Mouse (Mus musculus): Measurements from ENCODE around the gene A130010J15Rik. TPM values are rescaled to one million over a fixed set of nuclear protein-coding genes. Genes with fewer than 3 reads are reported as not detected.

Gene A130010J15Rik
- polyA plus RNA-seq (2015; fragmentation: Illumina TruSeq; extraction: RNeasy Lipid Tissue Mini Kit (QIAGEN cat#74804); ENCODE audit: insufficient read depth, low replicate concordance): 9.6 TPM

DNA sequence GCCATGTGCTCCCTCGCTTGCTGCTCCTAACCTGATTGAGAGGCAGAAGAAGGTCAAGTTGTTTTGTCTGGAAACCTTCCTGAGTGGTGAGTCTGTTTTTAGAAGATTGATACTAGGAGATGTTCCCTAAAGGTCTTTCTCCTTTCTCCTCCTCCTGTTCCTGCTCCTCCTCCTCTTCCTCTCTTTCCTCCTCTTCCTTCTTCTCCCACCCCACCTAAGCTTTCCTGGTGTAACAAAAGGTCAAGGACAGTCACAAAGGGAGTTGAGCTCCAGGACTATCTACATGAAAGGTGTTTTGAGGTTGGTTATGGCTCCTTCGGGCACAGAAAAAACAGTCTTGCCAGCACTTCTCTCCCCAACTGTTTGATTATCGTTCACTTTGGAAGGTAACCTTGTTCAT is at the start of gene A130010J15Rik:
A130010J15Rik (plus strand) TSS at position 301 of the 400 bp plus-strand sequence.

DNA sequence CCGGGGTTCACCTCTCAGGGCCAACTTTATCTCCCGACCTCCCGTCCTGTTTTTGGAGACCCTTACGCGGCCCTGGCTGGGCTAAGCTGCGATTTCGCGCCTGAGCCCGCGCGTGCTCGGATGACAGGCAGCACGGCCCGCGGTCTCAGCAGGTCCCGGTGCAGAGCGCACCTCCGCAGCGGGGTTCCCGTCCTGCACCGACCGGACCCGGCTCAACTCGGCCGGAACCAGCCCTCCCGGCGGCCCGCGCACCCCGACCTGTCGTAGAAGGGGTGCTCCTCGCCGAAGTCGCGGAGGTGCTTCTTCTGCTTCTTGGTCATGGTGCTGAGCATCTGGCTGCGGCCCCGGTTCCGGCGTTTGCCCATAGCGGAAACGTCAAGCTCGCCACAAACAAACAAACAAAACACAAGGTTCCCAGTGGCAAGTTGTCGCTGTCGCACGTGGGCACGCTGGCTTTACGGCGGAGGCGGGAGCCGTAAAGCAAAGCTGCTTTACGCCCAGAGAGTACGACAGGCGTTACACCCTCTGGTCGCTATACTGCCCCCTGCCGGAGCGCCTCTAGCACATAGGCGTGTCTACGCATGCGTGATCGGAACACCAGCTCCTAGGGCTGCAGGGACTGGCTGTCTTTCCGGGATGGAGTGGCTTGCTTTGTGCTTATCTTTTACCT is 37.9 kb upstream of the A130010J15Rik start, which contains the start of gene Diexf:
Diexf (minus strand) TSS at position 487 of the 670 bp plus-strand sequence.

DNA sequence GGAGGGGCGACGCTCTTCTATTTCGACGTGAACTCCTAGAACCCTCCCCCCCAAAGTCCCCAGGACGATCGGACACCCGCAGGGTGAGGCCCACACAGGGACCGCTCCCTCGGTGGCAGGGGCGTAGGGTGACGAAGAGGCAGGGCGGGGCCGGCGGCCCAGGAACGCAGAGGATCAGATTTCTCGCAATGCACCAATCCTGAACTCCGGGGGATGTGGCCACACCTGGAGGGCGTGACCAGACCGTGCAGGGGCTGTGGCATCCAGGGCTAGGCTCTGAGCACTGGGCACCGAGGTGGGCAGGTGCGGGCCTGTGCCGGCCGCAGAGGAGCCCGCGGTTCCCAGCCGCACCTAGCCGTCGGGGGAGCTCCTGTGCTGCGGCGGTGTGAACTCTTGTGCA is 15.0 kb upstream of the A130010J15Rik start, which contains the start of gene Irf6:
Irf6 (plus strand) TSS at position 240 of the 400 bp plus-strand sequence.

DNA sequence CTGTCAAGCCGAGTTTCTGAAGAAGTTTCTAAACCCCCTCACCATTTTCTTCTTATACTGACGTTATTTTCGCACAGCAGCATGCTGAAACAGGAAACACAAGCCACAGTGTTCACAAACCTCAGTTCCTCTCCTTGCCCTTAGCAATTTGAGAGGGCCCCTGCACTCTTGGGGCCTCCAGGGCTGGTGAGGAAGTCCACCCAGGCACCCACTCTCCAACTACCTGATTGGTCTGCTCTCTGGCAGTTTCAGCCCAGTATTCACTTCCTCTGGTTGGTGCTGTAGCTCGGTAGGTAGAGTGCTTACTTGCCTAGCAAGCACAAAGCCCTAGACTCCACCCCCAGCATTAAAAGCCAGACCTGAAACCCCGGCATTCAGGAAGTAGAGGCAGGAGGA is 33.5 kb downstream of the A130010J15Rik start, which contains the start of gene Traf3ip3:
Traf3ip3 (minus strand) TSS at position 321 of the 396 bp plus-strand sequence.

DNA sequence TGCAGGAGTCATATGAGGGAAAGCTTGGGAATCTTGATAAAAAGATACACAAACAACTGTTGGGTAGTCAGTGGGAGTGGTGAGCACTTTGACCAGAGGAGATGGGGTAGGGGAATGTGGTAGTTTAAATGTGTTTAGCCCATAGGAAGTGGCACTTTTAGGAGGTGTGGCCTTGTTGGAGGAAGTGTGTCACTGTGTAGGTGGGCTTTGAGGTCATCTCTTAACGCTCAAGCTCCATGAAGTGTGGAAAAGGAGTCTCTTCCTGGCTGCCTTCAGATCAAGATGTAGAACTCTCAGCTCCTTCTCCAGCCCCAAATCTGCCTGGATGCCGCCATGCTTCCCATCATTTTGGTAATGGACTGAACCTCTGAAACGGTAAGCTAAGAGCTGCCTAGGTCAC is 39.7 kb downstream of the A130010J15Rik start, which contains the start of gene Lamb3:
Lamb3 (plus strand) TSS at position 197 of the 400 bp plus-strand sequence.

Other genes starting within 250 kb of the A130010J15Rik start
- 0.07 TPM for gene Syt14, start 132.3 kb upstream of the A130010J15Rik start, polyA plus RNA-seq (2015; fragmentation: Illumina TruSeq; extraction: RNeasy Lipid Tissue Mini Kit (QIAGEN cat#74804); ENCODE audit: insufficient read depth, low replicate concordance)
- gene Diexf, start 37.8 kb upstream of the A130010J15Rik start, polyA plus RNA-seq (2015; fragmentation: Illumina TruSeq; extraction: RNeasy Lipid Tissue Mini Kit (QIAGEN cat#74804); ENCODE audit: insufficient read depth, low replicate concordance): 27.8 TPM
- 2.0 TPM for gene Irf6, start 14.9 kb upstream of the A130010J15Rik start, polyA plus RNA-seq (2015; fragmentation: Illumina TruSeq; extraction: RNeasy Lipid Tissue Mini Kit (QIAGEN cat#74804); ENCODE audit: insufficient read depth, low replicate concordance)
- gene Traf3ip3, start 33.7 kb downstream of the A130010J15Rik start, polyA plus RNA-seq (2015; fragmentation: Illumina TruSeq; extraction: RNeasy Lipid Tissue Mini Kit (QIAGEN cat#74804); ENCODE audit: insufficient read depth, low replicate concordance): 319 TPM
- gene Lamb3, start 39.7 kb downstream of the A130010J15Rik start, polyA plus RNA-seq (2015; fragmentation: Illumina TruSeq; extraction: RNeasy Lipid Tissue Mini Kit (QIAGEN cat#74804); ENCODE audit: insufficient read depth, low replicate concordance): 25.5 TPM
- gene Hsd11b1, start 96.0 kb downstream of the A130010J15Rik start, polyA plus RNA-seq (2015; fragmentation: Illumina TruSeq; extraction: RNeasy Lipid Tissue Mini Kit (QIAGEN cat#74804); ENCODE audit: insufficient read depth, low replicate concordance): 93.3 TPM
- gene G0s2, start 105.2 kb downstream of the A130010J15Rik start, polyA plus RNA-seq (2015; fragmentation: Illumina TruSeq; extraction: RNeasy Lipid Tissue Mini Kit (QIAGEN cat#74804); ENCODE audit: insufficient read depth, low replicate concordance): 6.3 TPM
- 0.26 TPM for gene Camk1g, start 202.3 kb downstream of the A130010J15Rik start, polyA plus RNA-seq (2015; fragmentation: Illumina TruSeq; extraction: RNeasy Lipid Tissue Mini Kit (QIAGEN cat#74804); ENCODE audit: insufficient read depth, low replicate concordance)